Mouse (Mus musculus): ENCODE data around the gene Olfr544. TPM values are rescaled to one million over a fixed set of nuclear protein-coding genes. Genes with fewer than 3 reads are reported as not detected.

Gene Olfr544
- polyA plus RNA-seq, 1 experiment from 2014 or later = 0.04 TPM

GRCm38 (mm10) chr7:102481579-102481978 lies 6.5 kb downstream of the Olfr544 start, which contains the start of gene Olfr543:
TSS of gene Olfr543 (minus strand) at chr7:102481679.
- no peaks in the 10 kb centered on the region for H3K36me3 ChIP-seq (ENCODE audit: control insufficient read depth, insufficient read depth)
- 94% methylated on average over 4 of the region's 4 CpGs for WGBS
- H3K9me3 ChIP-seq (replicated peaks; ENCODE audit: control insufficient read depth, low read length) = no peaks in the 10 kb centered on the region
- H3K4me3 ChIP-seq (ENCODE audit: low read length) = no peak within 1 kb of the TSS
- H3K4me1 ChIP-seq (ENCODE audit: control insufficient read depth, insufficient read depth, low read length) = 0 out of 2 replicates have a peak, but pooled peaks cover 2% of the 10 kb centered on the region
- H3K27ac ChIP-seq (ENCODE audit: low read length) = no peak within 1 kb of the TSS
- H3K9ac ChIP-seq (ENCODE audit: low read length) = no peak within 1 kb of the TSS
- no peak within 1 kb of the TSS for H3K4me2 ChIP-seq (ENCODE audit: low read depth, low read length)
- H3K27me3 ChIP-seq (ENCODE audit: control insufficient read depth, insufficient read depth, low read length) = no peaks in the 10 kb centered on the region
- no peak for ATAC-seq (replicated peaks; ENCODE audit: extremely low read depth, insufficient read depth, low FRiP score)

- no peaks in the 10 kb centered on the region for H3K27me3 ChIP-seq (ENCODE audit: control insufficient read depth, insufficient read depth, low read length)
- H3K9me3 ChIP-seq (replicated peaks; ENCODE audit: control insufficient read depth, low read length) = no peaks in the 10 kb centered on the region
- H3K4me2 ChIP-seq (ENCODE audit: low read depth, low read length) = no peak overlapping the region
- H3K9ac ChIP-seq (ENCODE audit: low read length) = no peak overlapping the region
- H3K27ac ChIP-seq (ENCODE audit: low read length) = no peak overlapping the region
- ATAC-seq (replicated peaks; ENCODE audit: extremely low read depth, insufficient read depth, low FRiP score) = no peak
- no peak overlapping the region for H3K4me3 ChIP-seq (ENCODE audit: low read length)
- 0 out of 2 replicates have a peak, but pooled peaks cover 2% of the 10 kb centered on the region for H3K4me1 ChIP-seq (ENCODE audit: control insufficient read depth, insufficient read depth, low read length)
- 43% methylated on average over 4 of the region's 4 CpGs for WGBS
- no peaks in the 10 kb centered on the region for H3K36me3 ChIP-seq (ENCODE audit: control insufficient read depth, insufficient read depth)
Observed at GRCm38 (mm10) chr7:102480821-102481220, 7.3 kb downstream of the Olfr544 start.

- Histone ChIP-seq H3K27ac (ENCODE audit: low read length) (no peak overlapping the region), H3K27me3 (ENCODE audit: control insufficient read depth, insufficient read depth, low read length) (no peaks in the 10 kb centered on the region), H3K9me3 (replicated peaks; ENCODE audit: control insufficient read depth, low read length) (no peaks in the 10 kb centered on the region), H3K36me3 (ENCODE audit: control insufficient read depth, insufficient read depth) (no peaks in the 10 kb centered on the region), H3K9ac (ENCODE audit: low read length) (no peak overlapping the region), H3K4me1 (ENCODE audit: control insufficient read depth, insufficient read depth, low read length) (0 out of 2 replicates have a peak, but pooled peaks cover 2% of the 10 kb centered on the region), H3K4me2 (ENCODE audit: low read depth, low read length) (no peak overlapping the region), H3K4me3 (ENCODE audit: low read length) (no peak overlapping the region)
- 42% methylated on average over 5 of the region's 5 CpGs for WGBS
- no peak; the same call in 1 of the 2 replicates for ATAC-seq (replicated peaks; ENCODE audit: extremely low read depth, insufficient read depth, low FRiP score)
Observed at GRCm38 (mm10) chr7:102479368-102480078, 8.6 kb downstream of the Olfr544 start.

GRCm38 (mm10) chr7:102478926-102479325 lies 9.2 kb downstream of the Olfr544 start:
- no peaks in the 10 kb centered on the region for H3K9me3 ChIP-seq (replicated peaks; ENCODE audit: control insufficient read depth, low read length)
- 0 out of 2 replicates have a peak, but pooled peaks cover 2% of the 10 kb centered on the region for H3K4me1 ChIP-seq (ENCODE audit: control insufficient read depth, insufficient read depth, low read length)
- H3K36me3 ChIP-seq (ENCODE audit: control insufficient read depth, insufficient read depth) = no peaks in the 10 kb centered on the region
- ATAC-seq (replicated peaks; ENCODE audit: extremely low read depth, insufficient read depth, low FRiP score) = no peak
- H3K4me3 ChIP-seq (ENCODE audit: low read length) = no peak overlapping the region
- 64% methylated on average over 3 of the region's 3 CpGs for WGBS
- no peak overlapping the region for H3K9ac ChIP-seq (ENCODE audit: low read length)
- no peak overlapping the region for H3K4me2 ChIP-seq (ENCODE audit: low read depth, low read length)
- no peaks in the 10 kb centered on the region for H3K27me3 ChIP-seq (ENCODE audit: control insufficient read depth, insufficient read depth, low read length)
- H3K27ac ChIP-seq (ENCODE audit: low read length) = no peak overlapping the region

- H3K4me1 ChIP-seq (ENCODE audit: control insufficient read depth, insufficient read depth, low read length) = 0 out of 2 replicates have a peak, but pooled peaks cover 2% of the 10 kb centered on the region
- H3K27me3 ChIP-seq (ENCODE audit: control insufficient read depth, insufficient read depth, low read length) = no peaks in the 10 kb centered on the region
- H3K4me3 ChIP-seq (ENCODE audit: low read length) = no peak overlapping the region
- ATAC-seq (replicated peaks; ENCODE audit: extremely low read depth, insufficient read depth, low FRiP score) = no peak
- no peak overlapping the region for H3K4me2 ChIP-seq (ENCODE audit: low read depth, low read length)
- WGBS = 80% methylated on average over 4 of the region's 4 CpGs
- H3K9ac ChIP-seq (ENCODE audit: low read length) = no peak overlapping the region
- no peaks in the 10 kb centered on the region for H3K36me3 ChIP-seq (ENCODE audit: control insufficient read depth, insufficient read depth)
- H3K9me3 ChIP-seq (replicated peaks; ENCODE audit: control insufficient read depth, low read length) = no peaks in the 10 kb centered on the region
- no peak overlapping the region for H3K27ac ChIP-seq (ENCODE audit: low read length)
Observed at GRCm38 (mm10) chr7:102478425-102478824, 9.7 kb downstream of the Olfr544 start.

- no peaks in the 10 kb centered on the region for H3K27me3 ChIP-seq (ENCODE audit: control insufficient read depth, insufficient read depth, low read length)
- WGBS = 68% methylated on average over 11 of the region's 11 CpGs
Observed at GRCm38 (mm10) chr7:102477377-102477776, 10.7 kb downstream of the Olfr544 start.

GRCm38 (mm10) chr7:102476601-102477000 lies 11.5 kb downstream of the Olfr544 start:
- Histone ChIP-seq H3K9ac (ENCODE audit: low read length) (no peak overlapping the region), H3K27me3 (ENCODE audit: control insufficient read depth, insufficient read depth, low read length) (no peaks in the 10 kb centered on the region), H3K4me1 (ENCODE audit: control insufficient read depth, insufficient read depth, low read length) (0 out of 2 replicates have a peak, but pooled peaks cover 2% of the 10 kb centered on the region), H3K27ac (ENCODE audit: low read length) (no peak overlapping the region), H3K36me3 (ENCODE audit: control insufficient read depth, insufficient read depth) (no peaks in the 10 kb centered on the region), H3K4me3 (ENCODE audit: low read length) (no peak overlapping the region), H3K4me2 (ENCODE audit: low read depth, low read length) (no peak overlapping the region), H3K9me3 (replicated peaks; ENCODE audit: control insufficient read depth, low read length) (no peaks in the 10 kb centered on the region)
- ATAC-seq (replicated peaks; ENCODE audit: extremely low read depth, insufficient read depth, low FRiP score) = no peak
- WGBS = 86% methylated on average over 5 of the region's 5 CpGs

More at GRCm38 (mm10) chr7:102477377-102477776, 10.7 kb downstream of the Olfr544 start:
- H3K36me3 ChIP-seq (ENCODE audit: control insufficient read depth, insufficient read depth) = no peaks in the 10 kb centered on the region
- no peak overlapping the region for H3K27ac ChIP-seq (ENCODE audit: low read length)
- H3K9me3 ChIP-seq (replicated peaks; ENCODE audit: control insufficient read depth, low read length) = no peaks in the 10 kb centered on the region
- H3K4me2 ChIP-seq (ENCODE audit: low read depth, low read length) = no peak overlapping the region
- no peak overlapping the region for H3K4me3 ChIP-seq (ENCODE audit: low read length)
- no peak overlapping the region for H3K9ac ChIP-seq (ENCODE audit: low read length)
- 0 out of 2 replicates have a peak, but pooled peaks cover 2% of the 10 kb centered on the region for H3K4me1 ChIP-seq (ENCODE audit: control insufficient read depth, insufficient read depth, low read length)
- ATAC-seq (replicated peaks; ENCODE audit: extremely low read depth, insufficient read depth, low FRiP score) = no peak

GRCm38 (mm10) chr7:102472675-102473074 lies 15.4 kb downstream of the Olfr544 start:
- H3K4me1 ChIP-seq (ENCODE audit: control insufficient read depth, insufficient read depth, low read length) = no peaks in the 10 kb centered on the region
- WGBS = 38% methylated on average over 5 of the region's 5 CpGs
- no peak overlapping the region for H3K9ac ChIP-seq (ENCODE audit: low read length)
- H3K4me2 ChIP-seq (ENCODE audit: low read depth, low read length) = no peak overlapping the region
- no peak; the same call in 1 of the 2 replicates for ATAC-seq (replicated peaks; ENCODE audit: extremely low read depth, insufficient read depth, low FRiP score)
- H3K27me3 ChIP-seq (ENCODE audit: control insufficient read depth, insufficient read depth, low read length) = no peaks in the 10 kb centered on the region
- no peak overlapping the region for H3K4me3 ChIP-seq (ENCODE audit: low read length)
- H3K27ac ChIP-seq (ENCODE audit: low read length) = no peak overlapping the region
- H3K36me3 ChIP-seq (ENCODE audit: control insufficient read depth, insufficient read depth) = peaks cover 14% of the 10 kb centered on the region
- H3K9me3 ChIP-seq (replicated peaks; ENCODE audit: control insufficient read depth, low read length) = no peaks in the 10 kb centered on the region

GRCm38 (mm10) chr7:102467566-102467965 lies 20.5 kb downstream of the Olfr544 start:
- WGBS = 83% methylated on average over 8 of the region's 8 CpGs
- H3K9me3 ChIP-seq (replicated peaks; ENCODE audit: control insufficient read depth, low read length) = no peaks in the 10 kb centered on the region
- no peak overlapping the region for H3K9ac ChIP-seq (ENCODE audit: low read length)
- ATAC-seq (replicated peaks; ENCODE audit: extremely low read depth, insufficient read depth, low FRiP score) = no peak
- peaks cover 56% of the 10 kb centered on the region for H3K36me3 ChIP-seq (ENCODE audit: control insufficient read depth, insufficient read depth)
- H3K27me3 ChIP-seq (ENCODE audit: control insufficient read depth, insufficient read depth, low read length) = no peaks in the 10 kb centered on the region
- no peaks in the 10 kb centered on the region for H3K4me1 ChIP-seq (ENCODE audit: control insufficient read depth, insufficient read depth, low read length)
- no peak overlapping the region for H3K27ac ChIP-seq (ENCODE audit: low read length)
- no peak overlapping the region for H3K4me3 ChIP-seq (ENCODE audit: low read length)
- H3K4me2 ChIP-seq (ENCODE audit: low read depth, low read length) = no peak overlapping the region
